Mouse (Mus musculus) bone marrow, adult 2 months (tissue): Measurements from ENCODE around the gene Kcnh3. TPM values are rescaled to one million over a fixed set of nuclear protein-coding genes. Genes with fewer than 3 reads are reported as not detected.

Experiments
- H3K27ac ChIP-seq: fragments of 200-500 bp; 2 replicates; pipeline ENCODE4 v1.5.1; 2012; ENCODE audit warnings: low read depth, mild to moderate bottlenecking, control low read depth, inconsistent platforms, low read length; ENCODE audit not compliant: control insufficient read depth, poor library complexity, insufficient read depth
- H3K4me1 ChIP-seq: fragments of 200-500 bp; 2 replicates; pipeline ENCODE4 v1.6.1; 2011; ENCODE audit warnings: low read length; ENCODE audit not compliant: control insufficient read depth, insufficient read depth
- H3K4me3 ChIP-seq: fragments of 200-500 bp; replicated peaks from 2 replicates; pipeline ENCODE3; 2011; ENCODE audit warnings: mild to moderate bottlenecking, low read depth, low read length, control low read depth; ENCODE audit not compliant: control insufficient read depth
- CTCF ChIP-seq: fragments of 200-500 bp; IDR thresholded peaks from 2 replicates; pipeline ENCODE4 v1.5.1; 2011; ENCODE audit warnings: low read length, control low read depth; ENCODE audit not compliant: control insufficient read depth, insufficient read depth
- POLR2A ChIP-seq: fragments of 200-500 bp; IDR thresholded peaks from 2 replicates; pipeline ENCODE4 v1.6.1; 2011; ENCODE audit warnings: low read depth, mild to moderate bottlenecking, control low read depth, low read length, borderline replicate concordance; ENCODE audit not compliant: control insufficient read depth
- WGBS: fragments of 180-500 bp; shearing (Covaris S2); methylation state at CpG from one replicate; pipeline ENCODE4 v1.1.7; 2018; 5-methylcytosine and 5-hydroxymethylcytosine counted together
- polyA plus RNA-seq: library from polyadenylated mRNA; stranded (reverse); fragments of >200 nt; gene quantifications from 2 replicates; pipeline ENCODE4 v1.2.4, GENCODE M21; 2011; ENCODE audit warnings: low replicate concordance; ENCODE audit not compliant: missing spikeins, insufficient read depth, insufficient read length

Kcnh3 gene
- polyA plus RNA-seq, 1 experiment: 0.47 TPM

DNA sequence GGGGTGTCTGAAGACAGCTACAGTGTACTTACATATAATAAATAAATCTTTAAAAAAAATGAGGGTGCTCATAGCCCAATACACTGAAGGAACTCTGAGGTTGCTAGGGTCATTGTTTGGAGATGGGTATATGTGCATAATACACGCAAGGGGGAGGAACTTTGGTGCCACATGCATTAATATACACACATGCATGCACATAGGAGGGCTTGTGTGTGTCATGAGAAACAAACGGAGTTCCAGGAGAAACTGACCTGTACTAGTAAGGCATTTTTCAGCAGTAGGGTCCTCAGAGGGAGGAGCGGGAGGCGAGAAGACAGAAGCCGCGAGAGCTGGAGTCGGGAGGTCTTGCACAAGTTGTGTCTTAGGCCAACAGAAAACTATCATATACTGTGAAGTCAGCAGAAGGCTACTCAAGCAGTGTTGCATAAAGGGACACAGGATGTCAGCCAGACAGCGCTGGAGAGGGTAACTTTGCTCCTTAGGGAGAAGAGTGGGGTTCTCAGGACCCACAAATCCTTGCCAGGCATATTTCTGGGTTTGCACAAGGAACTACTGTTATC lies 34.6 kb downstream of the Kcnh3 start:
- Histone ChIP-seq H3K4me3 (no peak overlapping the region), H3K27ac (no peak overlapping the region), H3K4me1 (peaks cover 5% of the 10 kb centered on the region; the same call in 1 of the 2 replicates)
- TF ChIP-seq POLR2A (no peak), CTCF (no peak)
- 52% methylated on average over 8 of the region's 8 CpGs for WGBS

DNA sequence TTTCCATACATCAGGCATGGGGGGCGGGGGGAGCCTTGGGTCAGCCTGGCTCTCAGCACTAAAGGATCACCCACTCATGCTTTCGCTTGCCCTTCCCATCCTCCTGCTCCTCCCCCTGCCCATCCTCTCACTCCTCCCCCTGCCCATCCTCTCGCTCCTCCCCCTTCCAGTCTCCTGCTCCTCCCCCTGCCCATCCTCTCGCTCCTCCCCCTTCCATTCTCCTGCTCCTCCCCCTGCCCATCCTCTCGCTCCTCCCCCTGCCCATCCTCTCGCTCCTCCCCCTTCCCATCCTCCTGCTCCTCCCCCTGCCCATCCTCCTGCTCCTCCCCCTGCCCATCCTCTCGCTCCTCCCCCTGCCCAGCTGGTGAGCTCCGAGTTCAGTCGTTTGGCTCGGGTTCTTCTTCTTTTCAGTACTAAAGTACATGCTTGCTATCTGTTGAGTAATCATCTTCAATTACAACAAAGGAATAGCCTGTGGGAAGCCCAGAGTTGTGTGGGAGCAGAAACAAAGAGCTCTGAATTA lies 35.1 kb downstream of the Kcnh3 start:
- no peak for TF ChIP-seq CTCF
- TF ChIP-seq POLR2A: no peak
- 5% methylated on average over 7 of the region's 10 CpGs for WGBS
- H3K4me3 ChIP-seq: no peak overlapping the region
- no peak overlapping the region for H3K27ac ChIP-seq
- H3K4me1 ChIP-seq: peaks cover 3% of the 10 kb centered on the region; the same call in 1 of the 2 replicates

DNA sequence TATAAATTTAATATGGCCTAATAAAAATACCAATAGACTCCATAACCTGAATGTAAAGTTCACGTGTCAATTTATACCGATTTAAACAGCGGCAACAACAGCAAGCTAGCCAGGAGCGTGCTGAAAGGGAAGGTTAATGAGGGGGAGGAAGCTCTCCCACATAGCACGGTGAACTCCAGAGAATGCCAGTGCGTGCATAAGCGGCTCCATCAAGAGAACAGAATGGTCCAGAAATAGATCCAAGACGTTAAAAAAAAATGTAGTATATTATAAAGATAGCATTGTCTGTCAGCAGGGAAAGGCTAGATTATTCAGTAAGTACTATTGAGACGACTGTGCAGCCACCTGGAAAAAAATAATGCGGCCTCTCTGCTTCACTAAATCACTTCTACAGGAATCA lies 38.0 kb downstream of the Kcnh3 start:
- WGBS: 83% methylated on average over 10 of the region's 10 CpGs
- Histone ChIP-seq H3K27ac (no peak overlapping the region), H3K4me1 (peaks cover 3% of the 10 kb centered on the region; the same call in 1 of the 2 replicates), H3K4me3 (no peak overlapping the region)
- TF ChIP-seq CTCF (no peak), POLR2A (no peak)

DNA sequence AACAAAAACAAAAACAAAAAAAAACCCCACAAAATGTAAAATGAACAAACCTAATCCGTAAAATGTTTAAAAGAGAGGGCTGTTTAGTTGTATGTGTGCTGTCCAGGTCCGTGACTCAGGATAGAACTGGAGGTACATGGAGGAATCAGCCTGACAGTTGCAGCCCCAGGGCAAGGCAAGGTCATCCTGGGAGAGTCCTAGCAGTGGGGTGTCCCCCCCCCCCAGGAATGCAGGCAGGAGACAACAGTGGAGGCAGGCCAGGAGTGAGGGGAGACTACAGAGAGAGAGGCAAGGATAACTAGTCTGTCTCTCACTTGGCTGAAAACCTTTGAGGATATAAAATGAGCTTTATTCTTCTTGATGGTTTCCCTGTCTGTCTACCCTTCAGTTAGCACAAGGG lies 39.7 kb downstream of the Kcnh3 start:
- TF ChIP-seq CTCF (no peak), POLR2A (no peak)
- 80% methylated on average over 2 of the region's 2 CpGs for WGBS
- H3K27ac ChIP-seq: no peak overlapping the region
- peaks cover 3% of the 10 kb centered on the region; the same call in 1 of the 2 replicates for H3K4me1 ChIP-seq
- no peak overlapping the region for H3K4me3 ChIP-seq

DNA sequence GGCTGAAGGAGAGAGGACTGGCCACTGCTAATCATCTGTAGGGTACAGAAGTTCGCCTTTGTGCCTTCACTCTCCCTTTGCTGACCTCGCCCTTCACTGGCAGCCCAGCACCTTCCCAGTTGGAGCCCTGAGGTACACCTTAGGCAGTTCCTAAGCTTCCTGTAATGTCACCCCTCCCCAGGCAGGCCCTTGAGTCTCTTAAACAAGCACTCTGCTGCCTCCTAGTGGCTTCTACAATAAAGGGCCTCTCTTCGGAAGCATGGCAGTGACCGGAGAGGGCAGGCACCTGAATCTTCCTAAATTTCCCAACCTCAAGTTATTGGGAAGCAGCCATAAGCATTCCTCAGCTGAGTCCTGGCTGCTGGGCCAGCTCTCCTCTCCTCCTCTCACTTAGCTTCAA lies 41.0 kb downstream of the Kcnh3 start:
- 37% methylated on average over 4 of the region's 4 CpGs for whole genome bisulfite sequencing
- Histone ChIP-seq H3K27ac (no peak overlapping the region), H3K4me3 (no peak overlapping the region), H3K4me1 (peaks cover 2% of the 10 kb centered on the region; the same call in 1 of the 2 replicates)
- TF ChIP-seq POLR2A: no peak
- peak; percentile 67 for TF ChIP-seq CTCF

DNA sequence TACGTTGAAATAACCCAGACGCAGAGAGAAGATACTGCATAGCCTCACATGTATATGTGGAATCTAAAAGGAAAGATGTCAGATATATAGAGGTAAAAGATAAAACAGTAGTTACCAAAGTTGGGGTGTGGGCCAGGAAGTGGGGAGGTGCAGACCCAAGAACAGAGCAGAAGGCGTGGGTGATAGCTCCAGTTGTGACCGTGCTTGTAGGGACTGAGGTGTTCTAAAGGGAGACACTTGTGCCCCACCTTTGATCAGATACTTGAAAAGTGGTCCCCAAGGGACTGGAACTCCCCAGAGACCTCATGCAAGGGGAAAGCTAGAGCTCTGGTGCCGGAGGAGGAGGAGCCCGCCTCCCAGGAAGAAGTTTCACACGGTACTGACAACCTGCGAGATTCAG lies 51.4 kb downstream of the Kcnh3 start:
- no peak for TF ChIP-seq POLR2A
- TF ChIP-seq CTCF: no peak
- no peak overlapping the region for H3K27ac ChIP-seq
- no peaks in the 10 kb centered on the region for H3K4me1 ChIP-seq
- 76% methylated on average over 8 of the region's 8 CpGs for WGBS
- no peak overlapping the region for H3K4me3 ChIP-seq

DNA sequence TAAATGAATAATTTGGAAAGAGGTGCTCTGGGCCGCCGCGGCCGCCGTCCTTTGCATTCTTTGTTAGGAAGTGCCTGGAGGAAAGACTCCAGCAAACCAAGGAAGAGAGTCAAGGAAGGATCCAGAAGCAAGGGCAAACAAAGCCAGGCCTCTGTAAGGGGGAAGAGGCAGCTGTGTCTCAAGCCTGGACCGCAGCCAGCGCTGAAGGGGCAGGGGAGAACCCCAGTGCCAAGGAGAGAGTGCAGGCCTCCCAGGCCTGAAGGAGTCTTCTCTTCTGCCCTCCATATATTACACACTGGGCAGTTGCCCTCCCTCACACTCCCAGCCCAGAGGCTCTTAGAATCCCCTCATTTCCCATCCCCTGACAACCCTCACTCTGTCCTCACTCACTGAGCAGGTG lies 53.6 kb downstream of the Kcnh3 start:
- 84% methylated on average over 7 of the region's 7 CpGs for WGBS
- no peak overlapping the region for H3K4me3 ChIP-seq
- no peak overlapping the region for H3K27ac ChIP-seq
- no peak for TF ChIP-seq CTCF
- TF ChIP-seq POLR2A: no peak
- no peaks in the 10 kb centered on the region for H3K4me1 ChIP-seq

DNA sequence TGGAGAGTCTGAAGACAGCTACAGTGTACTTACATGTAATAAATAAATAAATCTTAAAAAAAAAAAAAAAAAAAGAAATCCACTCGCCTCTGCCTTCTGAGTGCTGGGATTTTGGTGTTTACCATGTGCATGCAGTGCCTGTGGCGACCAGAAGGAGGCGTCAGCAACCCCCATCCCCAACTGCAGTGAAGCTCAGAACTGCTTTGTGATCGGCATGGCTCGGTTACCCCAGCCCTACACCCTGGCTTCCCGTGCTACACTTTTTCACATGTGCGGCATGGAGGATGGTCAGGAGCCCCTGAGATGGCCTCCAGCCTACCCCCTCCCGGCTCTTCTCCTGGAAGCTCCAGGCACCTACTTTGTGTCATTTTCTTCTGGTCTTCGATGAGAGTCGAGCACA lies 58.8 kb downstream of the Kcnh3 start:
- TF ChIP-seq POLR2A (no peak), CTCF (peak; percentile 59; the same call in 1 of the 2 replicates)
- Histone ChIP-seq H3K27ac (no peak overlapping the region), H3K4me1 (no peaks in the 10 kb centered on the region; the same call in 1 of the 2 replicates), H3K4me3 (no peak overlapping the region)
- 61% methylated on average over 10 of the region's 10 CpGs for WGBS
